Mouse (Mus musculus): ENCODE measurements around the gene Nabp1. TPM values are rescaled to one million over a fixed set of nuclear protein-coding genes. Genes with fewer than 3 reads are reported as not detected.

Nabp1 gene
- polyA plus RNA-seq, 1 experiment from 2014 or later: 16.0 TPM

DNA sequence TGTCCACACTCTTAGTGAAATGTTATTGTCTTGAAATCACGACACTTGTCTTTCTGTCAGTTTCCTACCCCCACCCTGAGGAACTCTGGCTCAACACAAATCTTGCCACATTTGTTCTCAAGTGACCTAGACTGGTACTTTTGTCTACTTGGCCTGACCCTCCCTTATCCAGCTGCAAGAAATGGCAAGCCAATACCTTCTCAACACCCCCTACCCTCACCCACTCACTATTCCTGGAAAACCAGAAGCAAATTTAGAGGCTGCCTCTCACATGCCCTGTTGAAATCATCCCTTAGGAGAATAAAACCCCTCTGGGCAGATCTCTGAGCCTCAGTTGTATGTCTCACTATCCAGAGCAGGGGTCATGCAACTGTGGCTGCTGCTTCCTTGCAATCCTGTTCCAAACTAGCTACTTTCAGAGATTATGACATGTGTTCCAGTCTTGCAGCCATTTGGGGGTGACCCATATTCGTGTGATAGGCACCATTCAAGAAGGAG is 20.4 kb upstream of the Nabp1 start:
- H3K9me3 ChIP-seq (ENCODE audit: control insufficient read depth, low read length): no peaks in the 10 kb centered on the region
- no peaks in the 10 kb centered on the region for H3K36me3 ChIP-seq (ENCODE audit: control insufficient read depth, insufficient read depth, low read length)
- H3K4me3 ChIP-seq (ENCODE audit: low read length): no peak overlapping the region
- ATAC-seq: no peak
- no peaks in the 10 kb centered on the region for H3K27me3 ChIP-seq (replicated peaks; ENCODE audit: control insufficient read depth, insufficient read depth, low read length)
- no peak overlapping the region for H3K9ac ChIP-seq (ENCODE audit: low read depth, low read length)
- H3K4me1 ChIP-seq (ENCODE audit: control insufficient read depth, insufficient read depth, low read length): no peaks in the 10 kb centered on the region
- no peak overlapping the region for H3K4me2 ChIP-seq (ENCODE audit: low read depth, low read length)
- WGBS: 67% methylated on average over 2 of the region's 2 CpGs
- H3K27ac ChIP-seq (ENCODE audit: low read length): no peak overlapping the region

DNA sequence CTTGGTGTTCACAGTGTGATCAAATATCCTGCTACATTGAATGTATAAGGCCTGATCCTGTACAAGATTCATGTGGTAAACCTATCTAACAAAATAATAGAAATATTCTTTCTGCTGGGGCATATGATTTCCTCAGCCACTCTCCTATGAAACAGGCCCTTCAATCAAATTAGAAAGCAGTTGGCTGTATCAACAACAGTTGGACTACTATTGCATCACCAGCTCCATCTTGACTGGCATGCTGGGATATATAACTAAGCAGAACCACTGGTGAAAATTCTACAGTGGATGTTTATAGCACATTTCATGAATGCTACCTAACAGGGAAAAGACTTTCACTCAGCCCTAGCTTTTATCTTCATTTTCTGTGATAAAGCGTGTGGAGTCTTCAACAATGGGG is 17.9 kb upstream of the Nabp1 start:
- H3K36me3 ChIP-seq (ENCODE audit: control insufficient read depth, insufficient read depth, low read length): no peaks in the 10 kb centered on the region
- H3K9ac ChIP-seq (ENCODE audit: low read depth, low read length): no peak overlapping the region
- H3K27ac ChIP-seq (ENCODE audit: low read length): no peak overlapping the region
- H3K4me2 ChIP-seq (ENCODE audit: low read depth, low read length): no peak overlapping the region
- no peaks in the 10 kb centered on the region for H3K4me1 ChIP-seq (ENCODE audit: control insufficient read depth, insufficient read depth, low read length)
- ATAC-seq: no peak
- H3K9me3 ChIP-seq (ENCODE audit: control insufficient read depth, low read length): no peaks in the 10 kb centered on the region
- no peaks in the 10 kb centered on the region for H3K27me3 ChIP-seq (replicated peaks; ENCODE audit: control insufficient read depth, insufficient read depth, low read length)
- 95% methylated on average over 1 of the region's 1 CpGs for WGBS
- H3K4me3 ChIP-seq (ENCODE audit: low read length): no peak overlapping the region

DNA sequence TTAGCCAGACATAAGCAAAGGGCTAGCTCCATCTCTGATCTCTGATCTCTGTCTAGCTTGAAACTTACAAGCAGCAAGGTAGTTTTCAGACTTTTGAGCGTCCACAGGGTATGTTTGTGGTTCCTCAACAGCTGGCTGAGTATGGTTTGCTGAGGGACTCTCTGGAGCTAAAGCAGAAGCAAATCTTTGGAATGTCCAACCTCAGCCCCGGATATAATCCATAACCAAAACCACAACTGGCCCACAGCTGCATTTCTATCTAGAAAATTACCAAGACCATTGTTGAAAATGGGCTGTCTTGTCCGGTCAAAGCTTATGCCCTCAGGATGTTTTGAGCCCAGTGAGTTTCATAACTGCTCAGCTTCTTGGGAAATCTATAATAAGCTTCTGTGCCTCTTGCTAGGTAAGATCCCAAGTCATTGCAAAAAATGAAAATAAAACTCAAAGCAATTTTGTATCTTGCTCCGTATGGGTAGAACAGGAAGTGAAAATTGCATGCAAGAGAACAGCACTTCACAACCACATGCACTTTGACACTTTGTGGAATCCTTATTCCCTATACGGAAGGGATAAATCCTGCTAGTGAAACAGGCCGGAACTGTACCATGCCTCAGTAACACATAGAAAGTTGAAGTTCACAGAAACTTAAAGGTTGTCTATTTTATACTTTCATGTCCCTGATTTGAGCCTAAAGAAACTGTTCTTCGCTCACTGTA is 15.5 kb upstream of the Nabp1 start:
- Histone ChIP-seq H3K4me3 (ENCODE audit: low read length) (no peak overlapping the region), H3K27ac (ENCODE audit: low read length) (no peak overlapping the region), H3K27me3 (replicated peaks; ENCODE audit: control insufficient read depth, insufficient read depth, low read length) (no peaks in the 10 kb centered on the region), H3K9me3 (ENCODE audit: control insufficient read depth, low read length) (no peaks in the 10 kb centered on the region), H3K4me2 (ENCODE audit: low read depth, low read length) (no peak overlapping the region), H3K9ac (ENCODE audit: low read depth, low read length) (no peak overlapping the region), H3K36me3 (ENCODE audit: control insufficient read depth, insufficient read depth, low read length) (no peaks in the 10 kb centered on the region), H3K4me1 (ENCODE audit: control insufficient read depth, insufficient read depth, low read length) (no peaks in the 10 kb centered on the region)
- WGBS: 80% methylated on average over 7 of the region's 7 CpGs
- ATAC-seq: no peak

DNA sequence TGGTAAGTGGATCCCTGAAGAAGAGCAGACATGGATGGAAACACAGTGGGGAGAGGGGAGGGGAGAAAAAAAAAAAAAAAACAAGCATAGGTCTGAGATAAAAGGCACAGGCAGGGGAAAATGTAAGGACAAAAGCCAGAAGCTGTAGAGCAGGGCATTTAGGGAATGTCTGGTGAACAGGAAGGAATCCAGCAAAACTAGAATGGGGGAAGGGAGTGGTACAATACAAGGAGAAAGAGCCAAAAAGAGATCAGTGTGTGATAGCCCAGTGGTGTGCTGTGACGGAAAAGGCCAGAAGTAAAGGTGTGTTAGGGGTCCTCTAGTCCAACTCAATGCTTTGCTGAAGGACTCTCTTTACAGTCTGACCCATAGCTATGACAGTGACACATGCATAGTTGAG is 8.1 kb upstream of the Nabp1 start:
- no peak overlapping the region for H3K4me2 ChIP-seq (ENCODE audit: low read depth, low read length)
- no peak for ATAC-seq
- H3K27me3 ChIP-seq (replicated peaks; ENCODE audit: control insufficient read depth, insufficient read depth, low read length): no peaks in the 10 kb centered on the region
- H3K4me3 ChIP-seq (ENCODE audit: low read length): no peak overlapping the region
- no peak overlapping the region for H3K9ac ChIP-seq (ENCODE audit: low read depth, low read length)
- 69% methylated on average over 1 of the region's 1 CpGs for WGBS
- H3K36me3 ChIP-seq (ENCODE audit: control insufficient read depth, insufficient read depth, low read length): no peaks in the 10 kb centered on the region
- H3K9me3 ChIP-seq (ENCODE audit: control insufficient read depth, low read length): no peaks in the 10 kb centered on the region
- H3K27ac ChIP-seq (ENCODE audit: low read length): no peak overlapping the region
- no peaks in the 10 kb centered on the region for H3K4me1 ChIP-seq (ENCODE audit: control insufficient read depth, insufficient read depth, low read length)

DNA sequence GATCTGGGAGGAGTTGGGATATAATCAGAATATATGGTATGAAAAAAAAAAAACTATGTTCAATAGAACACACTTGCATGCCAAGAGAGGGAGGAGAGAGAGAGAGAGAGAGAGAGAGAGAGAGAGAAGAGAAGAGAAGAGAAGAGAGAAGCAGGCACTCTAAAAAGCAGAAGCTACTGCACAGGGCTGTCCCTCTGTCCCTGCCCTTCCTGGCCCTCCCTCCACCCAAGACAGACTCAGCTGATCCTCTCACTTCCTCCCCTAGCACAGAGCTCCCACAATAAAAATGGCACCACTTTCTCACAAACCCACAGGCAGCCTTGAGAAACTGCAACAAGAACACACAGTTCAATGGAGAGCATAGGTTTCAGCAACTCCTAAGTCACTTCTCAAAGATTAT is 2.2 kb upstream of the Nabp1 start:
- Histone ChIP-seq H3K4me3 (ENCODE audit: low read length) (no peak overlapping the region), H3K27me3 (replicated peaks; ENCODE audit: control insufficient read depth, insufficient read depth, low read length) (no peaks in the 10 kb centered on the region), H3K36me3 (ENCODE audit: control insufficient read depth, insufficient read depth, low read length) (no peaks in the 10 kb centered on the region), H3K27ac (ENCODE audit: low read length) (no peak overlapping the region), H3K9me3 (ENCODE audit: control insufficient read depth, low read length) (no peaks in the 10 kb centered on the region), H3K9ac (ENCODE audit: low read depth, low read length) (no peak overlapping the region), H3K4me1 (ENCODE audit: control insufficient read depth, insufficient read depth, low read length) (no peaks in the 10 kb centered on the region; the same call in 1 of the 2 replicates), H3K4me2 (ENCODE audit: low read depth, low read length) (no peak overlapping the region)
- no peak for ATAC-seq

DNA sequence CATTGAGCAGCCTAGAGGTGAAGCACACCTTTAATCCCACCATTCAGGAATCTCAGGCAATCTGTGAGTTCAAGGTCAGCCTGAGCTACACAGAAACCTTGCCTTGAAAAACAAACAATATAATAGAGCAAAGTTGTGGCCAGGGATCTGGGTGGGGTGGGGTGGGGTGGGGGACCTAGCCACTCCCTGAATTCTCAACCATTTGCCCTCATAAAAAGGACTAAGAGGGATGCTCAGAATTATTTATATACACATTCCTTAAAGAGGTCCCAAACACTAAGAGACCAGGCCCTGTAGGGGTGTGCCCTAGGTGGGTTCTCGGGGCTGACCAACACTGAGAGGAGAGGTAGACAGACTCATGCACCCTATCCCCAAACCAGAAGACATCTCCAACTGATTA is 1.5 kb upstream of the Nabp1 start:
- Histone ChIP-seq H3K9me3 (ENCODE audit: control insufficient read depth, low read length) (no peaks in the 10 kb centered on the region), H3K4me1 (ENCODE audit: control insufficient read depth, insufficient read depth, low read length) (no peaks in the 10 kb centered on the region; the same call in 1 of the 2 replicates), H3K4me3 (ENCODE audit: low read length) (no peak overlapping the region), H3K9ac (ENCODE audit: low read depth, low read length) (no peak overlapping the region), H3K4me2 (ENCODE audit: low read depth, low read length) (no peak overlapping the region), H3K27ac (ENCODE audit: low read length) (no peak overlapping the region), H3K27me3 (replicated peaks; ENCODE audit: control insufficient read depth, insufficient read depth, low read length) (no peaks in the 10 kb centered on the region), H3K36me3 (ENCODE audit: control insufficient read depth, insufficient read depth, low read length) (no peaks in the 10 kb centered on the region)
- WGBS: 83% methylated on average over 1 of the region's 1 CpGs
- no peak for ATAC-seq

DNA sequence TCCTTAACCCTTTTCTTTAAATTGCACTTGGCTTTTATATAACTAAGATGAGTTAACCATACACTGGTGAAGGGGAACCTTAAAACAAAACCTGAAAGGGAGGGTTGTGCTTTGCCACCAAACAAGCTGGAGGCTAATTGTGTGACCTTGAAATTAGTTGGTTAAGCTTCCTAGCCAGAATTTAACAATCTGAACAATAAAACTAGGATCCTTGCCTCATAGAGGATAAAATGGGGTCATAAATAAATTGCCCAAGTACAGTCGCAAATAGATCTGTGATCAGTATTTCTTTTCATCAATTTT is 753 bp upstream of the Nabp1 start:
- Histone ChIP-seq H3K27ac (ENCODE audit: low read length) (no peak overlapping the region; the same call in 1 of the 2 replicates), H3K4me2 (ENCODE audit: low read depth, low read length) (peak overlapping the region; percentile 46), H3K36me3 (ENCODE audit: control insufficient read depth, insufficient read depth, low read length) (no peaks in the 10 kb centered on the region), H3K4me3 (ENCODE audit: low read length) (peak overlapping the region; percentile 72), H3K27me3 (replicated peaks; ENCODE audit: control insufficient read depth, insufficient read depth, low read length) (no peaks in the 10 kb centered on the region), H3K4me1 (ENCODE audit: control insufficient read depth, insufficient read depth, low read length) (no peaks in the 10 kb centered on the region; the same call in 1 of the 2 replicates), H3K9ac (ENCODE audit: low read depth, low read length) (no peak overlapping the region), H3K9me3 (ENCODE audit: control insufficient read depth, low read length) (no peaks in the 10 kb centered on the region)
- no peak for ATAC-seq
- WGBS: 68% methylated on average over 1 of the region's 1 CpGs

DNA sequence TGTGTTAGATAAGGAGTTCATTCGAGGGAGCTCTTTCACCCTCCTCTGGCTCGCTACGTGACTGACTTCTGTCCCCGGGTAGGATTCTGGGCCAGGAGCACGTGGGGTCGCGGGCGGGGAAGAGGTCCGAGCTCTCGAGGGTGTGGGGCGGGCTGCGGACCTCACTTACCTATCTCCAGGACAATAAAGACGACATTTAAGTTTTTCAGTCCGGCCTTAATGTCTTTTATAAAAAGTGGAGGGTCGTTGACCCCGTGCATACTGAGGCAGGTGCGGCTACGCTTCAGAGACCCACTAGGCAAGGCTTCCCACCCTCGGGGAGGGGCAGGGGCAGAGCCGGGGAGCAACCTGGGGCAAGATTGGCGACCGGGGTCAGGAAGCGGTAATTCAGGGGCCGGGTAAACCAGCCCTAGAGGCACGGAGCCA is 556 bp downstream of the Nabp1 start:
- no peaks in the 10 kb centered on the region for H3K9me3 ChIP-seq (ENCODE audit: control insufficient read depth, low read length)
- H3K27me3 ChIP-seq (replicated peaks; ENCODE audit: control insufficient read depth, insufficient read depth, low read length): no peaks in the 10 kb centered on the region
- H3K4me2 ChIP-seq (ENCODE audit: low read depth, low read length): peak overlapping the region; percentile 93
- ATAC-seq: peak; percentile 51
- peak overlapping the region; percentile 72 for H3K4me3 ChIP-seq (ENCODE audit: low read length)
- WGBS: 0% methylated on average over 25 of the region's 25 CpGs
- no peaks in the 10 kb centered on the region for H3K36me3 ChIP-seq (ENCODE audit: control insufficient read depth, insufficient read depth, low read length)
- H3K4me1 ChIP-seq (ENCODE audit: control insufficient read depth, insufficient read depth, low read length): no peaks in the 10 kb centered on the region; the same call in 1 of the 2 replicates
- peak overlapping the region; percentile 83 for H3K9ac ChIP-seq (ENCODE audit: low read depth, low read length)
- peak overlapping the region; percentile 83 for H3K27ac ChIP-seq (ENCODE audit: low read length)

DNA sequence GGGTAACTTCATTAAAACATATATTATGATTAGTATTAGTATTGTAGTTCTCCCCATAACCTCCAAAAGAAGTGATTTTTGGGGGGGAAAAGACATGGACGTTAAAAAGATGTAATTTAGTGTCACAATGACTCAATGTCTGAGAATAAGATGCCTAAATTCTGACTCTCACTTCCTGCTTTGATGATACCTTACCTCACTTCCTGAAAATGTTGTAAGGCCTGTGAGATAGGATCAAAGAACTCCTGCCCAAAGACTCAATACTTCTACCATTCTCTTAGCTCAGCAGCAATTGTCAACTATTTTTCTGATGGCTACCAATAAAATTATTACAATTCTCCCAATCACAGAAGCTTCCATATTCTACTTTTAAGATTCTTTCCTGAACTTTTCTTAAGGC is 1.8 kb downstream of the Nabp1 start:
- no peak overlapping the region for H3K9ac ChIP-seq (ENCODE audit: low read depth, low read length)
- H3K27me3 ChIP-seq (replicated peaks; ENCODE audit: control insufficient read depth, insufficient read depth, low read length): no peaks in the 10 kb centered on the region
- no peaks in the 10 kb centered on the region for H3K9me3 ChIP-seq (ENCODE audit: control insufficient read depth, low read length)
- no peaks in the 10 kb centered on the region; the same call in 1 of the 2 replicates for H3K4me1 ChIP-seq (ENCODE audit: control insufficient read depth, insufficient read depth, low read length)
- no peaks in the 10 kb centered on the region for H3K36me3 ChIP-seq (ENCODE audit: control insufficient read depth, insufficient read depth, low read length)
- no peak overlapping the region for H3K4me3 ChIP-seq (ENCODE audit: low read length)
- ATAC-seq: no peak
- 69% methylated on average over 1 of the region's 1 CpGs for WGBS
- no peak overlapping the region for H3K27ac ChIP-seq (ENCODE audit: low read length)
- no peak overlapping the region for H3K4me2 ChIP-seq (ENCODE audit: low read depth, low read length)

DNA sequence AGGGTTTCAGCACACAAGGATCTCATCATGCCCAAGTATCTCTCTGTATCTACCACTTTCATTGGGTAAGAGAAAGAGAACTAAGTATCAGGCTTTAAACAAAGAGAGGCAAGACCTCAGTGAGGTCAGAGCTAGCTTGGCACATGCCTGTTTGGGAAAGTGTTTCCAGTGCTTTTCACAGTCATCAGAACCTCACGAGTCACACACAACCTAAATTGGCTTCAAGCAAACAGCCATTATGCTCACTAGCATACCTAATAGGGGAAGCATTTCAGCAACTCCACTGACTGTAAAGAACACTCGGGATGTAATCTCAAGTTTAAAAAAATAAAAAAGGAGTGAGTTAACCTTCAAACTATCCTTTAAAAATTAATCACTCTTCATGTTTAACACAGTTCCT is 10.1 kb downstream of the Nabp1 start:
- 55% methylated on average over 2 of the region's 2 CpGs for WGBS
- ATAC-seq: no peak

More for the DNA sequence above, 10.1 kb downstream of the Nabp1 start:
- Histone ChIP-seq H3K36me3 (ENCODE audit: control insufficient read depth, insufficient read depth, low read length) (no peaks in the 10 kb centered on the region), H3K9me3 (ENCODE audit: control insufficient read depth, low read length) (no peaks in the 10 kb centered on the region), H3K4me3 (ENCODE audit: low read length) (no peak overlapping the region), H3K27ac (ENCODE audit: low read length) (no peak overlapping the region), H3K4me1 (ENCODE audit: control insufficient read depth, insufficient read depth, low read length) (no peaks in the 10 kb centered on the region), H3K9ac (ENCODE audit: low read depth, low read length) (no peak overlapping the region), H3K4me2 (ENCODE audit: low read depth, low read length) (no peak overlapping the region), H3K27me3 (replicated peaks; ENCODE audit: control insufficient read depth, insufficient read depth, low read length) (no peaks in the 10 kb centered on the region)
